Comparison of ENCODE assay signal across 9 mouse cellular contexts in the genomic region with DNA sequence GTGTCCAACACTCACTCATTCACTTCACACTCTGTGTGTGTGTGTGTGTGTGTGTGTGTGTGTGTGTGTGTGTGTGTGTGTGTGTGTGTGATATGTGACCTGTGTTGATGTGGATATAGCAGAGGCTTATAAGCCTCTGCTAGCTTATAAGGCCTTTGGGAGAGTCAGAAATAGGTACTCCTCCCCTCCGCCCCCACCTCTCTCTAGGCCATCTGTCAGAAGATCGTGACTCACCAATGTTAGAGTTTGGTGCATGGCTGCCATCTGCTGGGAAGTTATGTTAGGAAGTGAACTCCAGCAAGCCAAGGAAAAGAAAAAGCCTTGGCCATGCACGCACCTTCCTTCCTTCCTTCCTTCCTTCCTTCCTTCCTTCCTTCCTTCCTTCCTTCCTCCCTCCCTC. TPM values are rescaled to one million over a fixed set of nuclear protein-coding genes. Genes with fewer than 3 reads are reported as not detected.
DNase-seq lines count a peak whose midpoint lies in the region; ATAC-seq and TF ChIP-seq lines count a peak whose summit lies in the region.
"Had no signal": no experiment of that assay in that cellular context is flagged by ENCODE, and none has a peak within 500 bp of the region (broad histone marks: within the 10 kb centered on the region; RNA-seq: fewer than 3 reads in every experiment).

No protein-coding gene starts in this region.

- DNase-seq in heart, adult 8-10 months (ENCODE audit: low spot score) = peak; percentile 59
- DNase-seq in heart, adult 11 months = no peak
- peak; percentile 58 for DNase-seq in adrenal gland, adult 8-10 months
- peak; percentile 84 for DNase-seq in hindbrain, embryonic 14.5 days (ENCODE audit: low spot score)
- peak; percentile 86 to 90 for DNase-seq in left cerebral cortex, adult 18-20 months (ENCODE audit: low spot score in 2 of 2)

- no peaks in the 10 kb centered on the region for H3K9me3 ChIP-seq in hindbrain, embryonic 14.5 days (ENCODE audit: control insufficient read depth, low read length)
- no peaks in the 10 kb centered on the region for H3K9me3 ChIP-seq in midbrain, embryonic 16.5 days (replicated peaks; ENCODE audit: control insufficient read depth, low read length, poor library complexity, severe bottlenecking)
- no peaks in the 10 kb centered on the region for H3K9me3 ChIP-seq in stomach, embryonic 15.5 days
- H3K9me3 ChIP-seq: limb, embryonic 13.5 days had no signal

- no peak overlapping the region for H3K27ac ChIP-seq in embryonic fibroblast, embryonic 13.5 days (ENCODE audit: insufficient read depth, low read length)
- H3K27ac ChIP-seq in hindbrain, embryonic 14.5 days = no peak overlapping the region
- H3K27ac ChIP-seq in midbrain, embryonic 16.5 days (ENCODE audit: low read length) = no peak overlapping the region
- H3K27ac ChIP-seq in stomach, embryonic 15.5 days = no peak overlapping the region
- H3K27ac ChIP-seq: limb, embryonic 13.5 days had no signal

- no peak for TF ChIP-seq POLR2A in embryonic fibroblast, embryonic 13.5 days (IDR thresholded peaks at IDR 0.05; ENCODE audit: low read depth, low read length)

- no peaks in the 10 kb centered on the region for H3K27me3 ChIP-seq in hindbrain, embryonic 14.5 days (ENCODE audit: control insufficient read depth, insufficient read depth, low read length)
- H3K27me3 ChIP-seq in midbrain, embryonic 16.5 days (ENCODE audit: control insufficient read depth, insufficient read depth, low read depth, low read length) = no peaks in the 10 kb centered on the region
- H3K27me3 ChIP-seq in stomach, embryonic 15.5 days (replicated peaks) = peaks cover 3% of the 10 kb centered on the region; the same call in 1 of the 2 replicates

- H3K4me2 ChIP-seq in hindbrain, embryonic 14.5 days (replicated peaks) = no peak overlapping the region
- H3K4me2 ChIP-seq in midbrain, embryonic 16.5 days (ENCODE audit: low read length) = no peak overlapping the region
- no peak overlapping the region for H3K4me2 ChIP-seq in stomach, embryonic 15.5 days
- H3K4me2 ChIP-seq: limb, embryonic 13.5 days had no signal

- peak; percentile 54; the same call in 1 of the 2 replicates for ATAC-seq in hindbrain, embryonic 14.5 days (ENCODE audit: low FRiP score)
- peak; percentile 66 for ATAC-seq in midbrain, embryonic 16.5 days
- peak; percentile 53; the same call in 1 of the 2 replicates for ATAC-seq in stomach, embryonic 15.5 days (ENCODE audit: insufficient read depth, low FRiP score, low read depth)

- H3K4me1 ChIP-seq in embryonic fibroblast, embryonic 13.5 days (ENCODE audit: control insufficient read depth, insufficient read depth, low read length) = 0 out of 2 replicates have a peak, but pooled peaks cover 3% of the 10 kb centered on the region
- no peaks in the 10 kb centered on the region for H3K4me1 ChIP-seq in hindbrain, embryonic 14.5 days (replicated peaks; ENCODE audit: control insufficient read depth, insufficient read depth, low read length)
- H3K4me1 ChIP-seq in midbrain, embryonic 16.5 days (ENCODE audit: control insufficient read depth, insufficient read depth, low read length) = no peaks in the 10 kb centered on the region
- no peaks in the 10 kb centered on the region for H3K4me1 ChIP-seq in stomach, embryonic 15.5 days
- H3K4me1 ChIP-seq: limb, embryonic 13.5 days had no signal

- H3K4me3 ChIP-seq in embryonic fibroblast, embryonic 13.5 days (ENCODE audit: insufficient read depth, low read length) = no peak overlapping the region
- H3K4me3 ChIP-seq in hindbrain, embryonic 14.5 days (replicated peaks; ENCODE audit: low read length) = no peak overlapping the region
- no peak overlapping the region for H3K4me3 ChIP-seq in midbrain, embryonic 16.5 days (ENCODE audit: low read depth, low read length)
- H3K4me3 ChIP-seq in stomach, embryonic 15.5 days (replicated peaks) = no peak overlapping the region
- H3K4me3 ChIP-seq: limb, embryonic 13.5 days had no signal

- 14% methylated on average over 3 of the region's 3 CpGs for WGBS in hindbrain, embryonic 14.5 days
- WGBS in midbrain, embryonic 16.5 days = 7% methylated on average over 3 of the region's 3 CpGs
- 3% methylated on average over 3 of the region's 3 CpGs for WGBS in stomach, embryonic 15.5 days

- peaks cover 41% of the 10 kb centered on the region for H3K36me3 ChIP-seq in hindbrain, embryonic 14.5 days (replicated peaks; ENCODE audit: control insufficient read depth, insufficient read depth)
- peaks cover 17% of the 10 kb centered on the region for H3K36me3 ChIP-seq in midbrain, embryonic 16.5 days (ENCODE audit: control insufficient read depth, insufficient read depth, low read length)
- no peaks in the 10 kb centered on the region for H3K36me3 ChIP-seq in stomach, embryonic 15.5 days

- H3K9ac ChIP-seq in hindbrain, embryonic 14.5 days = no peak overlapping the region
- H3K9ac ChIP-seq in midbrain, embryonic 16.5 days (ENCODE audit: low read depth, low read length) = no peak overlapping the region
- H3K9ac ChIP-seq in stomach, embryonic 15.5 days = no peak overlapping the region
- H3K9ac ChIP-seq: limb, embryonic 13.5 days had no signal

- TF ChIP-seq CTCF in embryonic fibroblast, embryonic 13.5 days (IDR thresholded peaks at IDR 0.05; ENCODE audit: borderline replicate concordance, insufficient read depth, low read length) = peak; percentile 36; the same call in 1 of the 2 replicates

RNA-seq across cellular contexts. Expression of gene Nfkbid, which starts 10.3 kb away (rescaled TPM):
- under 1 TPM in 3 of 4 experiments, not detected in 1; 0.12 to 0.46 (median 0.28) TPM for total RNA-seq in heart, adult 8-10 months (2022)
- total RNA-seq in adrenal gland, adult 8-10 months (2022) = 1 to 10 TPM in 3 of 4 experiments, under 1 TPM in 1; 0.73 to 2.4 (median 1.7) TPM
- polyA plus RNA-seq in embryonic fibroblast, embryonic 13.5 days (2011; ENCODE audit: insufficient read length, low read depth, missing spikeins) = 0.42 and 1.1 TPM in 2 replicates
- polyA plus RNA-seq in hindbrain, embryonic 14.5 days (2014; fragmentation: Nextera tagmentation; extraction: Ambion mirVana) = 1.8 and 2.9 TPM in 2 replicates
- 1 to 10 TPM; 3.9 to 4.1 TPM for total RNA-seq in left cerebral cortex, adult 18-20 months (2021)
- 2.7 and 2.9 TPM in 2 replicates for polyA plus RNA-seq in midbrain, embryonic 16.5 days (2015; fragmentation: Nextera tagmentation; extraction: Ambion mirVana)
- polyA plus RNA-seq in stomach, embryonic 15.5 days (2015; fragmentation: Nextera tagmentation; extraction: Ambion mirVana) = 2.5 and 2.6 TPM in 2 replicates

RNA-seq across cellular contexts. Expression of gene Hcst, which starts 12.1 kb away (rescaled TPM):
- total RNA-seq in heart, adult 8-10 months (2022) = not detected
- total RNA-seq in adrenal gland, adult 8-10 months (2022) = 1 to 10 TPM in 3 of 4 experiments, under 1 TPM in 1; 0.98 to 2.3 (median 1.4) TPM
- polyA plus RNA-seq in embryonic fibroblast, embryonic 13.5 days (2011; ENCODE audit: insufficient read length, low read depth, missing spikeins) = not detected in 2 replicates
- 1.1 TPM in 1 of 2 replicates, not detected in the other for polyA plus RNA-seq in hindbrain, embryonic 14.5 days (2014; fragmentation: Nextera tagmentation; extraction: Ambion mirVana)
- 1 to 10 TPM in 1 of 2 experiments, not detected in 1; 1.8 TPM for total RNA-seq in left cerebral cortex, adult 18-20 months (2021)
- not detected in 2 replicates for polyA plus RNA-seq in midbrain, embryonic 16.5 days (2015; fragmentation: Nextera tagmentation; extraction: Ambion mirVana)
- 1.4 and 2.0 TPM in 2 replicates for polyA plus RNA-seq in stomach, embryonic 15.5 days (2015; fragmentation: Nextera tagmentation; extraction: Ambion mirVana)

RNA-seq across cellular contexts. Expression of gene Aplp1, which starts 13.5 kb away (rescaled TPM):
- 1 to 10 TPM; 3.2 to 4.2 (median 3.6) TPM for total RNA-seq in heart, adult 8-10 months (2022)
- 10 to 100 TPM; 45.2 to 59.3 (median 46.7) TPM for total RNA-seq in adrenal gland, adult 8-10 months (2022)
- 30.8 and 34.2 TPM in 2 replicates for polyA plus RNA-seq in embryonic fibroblast, embryonic 13.5 days (2011; ENCODE audit: insufficient read length, low read depth, missing spikeins)
- 690 and 752 TPM in 2 replicates for polyA plus RNA-seq in hindbrain, embryonic 14.5 days (2014; fragmentation: Nextera tagmentation; extraction: Ambion mirVana)
- total RNA-seq in left cerebral cortex, adult 18-20 months (2021) = 1,000 to 10,000 TPM; 1,233 to 1,333 TPM
- 761 and 788 TPM in 2 replicates for polyA plus RNA-seq in midbrain, embryonic 16.5 days (2015; fragmentation: Nextera tagmentation; extraction: Ambion mirVana)
- polyA plus RNA-seq in stomach, embryonic 15.5 days (2015; fragmentation: Nextera tagmentation; extraction: Ambion mirVana) = 38.6 and 46.5 TPM in 2 replicates

RNA-seq across cellular contexts. Expression of gene Tyrobp, which starts 18.2 kb away (rescaled TPM):
- total RNA-seq in heart, adult 8-10 months (2022) = 10 to 100 TPM; 13.5 to 26.2 (median 16.5) TPM
- total RNA-seq in adrenal gland, adult 8-10 months (2022) = 10 to 100 TPM; 31.8 to 65.8 (median 51.1) TPM
- 7.6 TPM in 1 of 2 replicates, not detected in the other for polyA plus RNA-seq in embryonic fibroblast, embryonic 13.5 days (2011; ENCODE audit: insufficient read length, low read depth, missing spikeins)
- 27.2 and 35.6 TPM in 2 replicates for polyA plus RNA-seq in hindbrain, embryonic 14.5 days (2014; fragmentation: Nextera tagmentation; extraction: Ambion mirVana)
- 10 to 100 TPM; 29.8 to 30.7 TPM for total RNA-seq in left cerebral cortex, adult 18-20 months (2021)
- 15.3 and 23.5 TPM in 2 replicates for polyA plus RNA-seq in midbrain, embryonic 16.5 days (2015; fragmentation: Nextera tagmentation; extraction: Ambion mirVana)
- 71.6 and 84.5 TPM in 2 replicates for polyA plus RNA-seq in stomach, embryonic 15.5 days (2015; fragmentation: Nextera tagmentation; extraction: Ambion mirVana)

RNA-seq across cellular contexts. Expression of gene Kirrel2, which starts 25.7 kb away (rescaled TPM):
- total RNA-seq in heart, adult 8-10 months (2022) = not detected
- not detected for total RNA-seq in adrenal gland, adult 8-10 months (2022)
- not detected in 2 replicates for polyA plus RNA-seq in embryonic fibroblast, embryonic 13.5 days (2011; ENCODE audit: insufficient read length, low read depth, missing spikeins)
- 1.8 and 2.4 TPM in 2 replicates for polyA plus RNA-seq in hindbrain, embryonic 14.5 days (2014; fragmentation: Nextera tagmentation; extraction: Ambion mirVana)
- 1 to 10 TPM; 8.2 to 8.3 TPM for total RNA-seq in left cerebral cortex, adult 18-20 months (2021)
- 0.67 and 0.73 TPM in 2 replicates for polyA plus RNA-seq in midbrain, embryonic 16.5 days (2015; fragmentation: Nextera tagmentation; extraction: Ambion mirVana)
- polyA plus RNA-seq in stomach, embryonic 15.5 days (2015; fragmentation: Nextera tagmentation; extraction: Ambion mirVana) = 4.7 and 6.0 TPM in 2 replicates

Comparison
In these comparisons a context has a peak if more than half of its experiments do, and no peak if none do; other contexts are left out.
1. RNA of gene Aplp1, which starts 13.5 kb away (polyA plus RNA-seq): 761 to 788 TPM in midbrain, embryonic 16.5 days and 690 to 752 TPM in hindbrain, embryonic 14.5 days; 38.6 to 46.5 TPM in stomach, embryonic 15.5 days and 30.8 to 34.2 TPM in embryonic fibroblast, embryonic 13.5 days; every median in the first group is over 10 times any median in the second.
2. Peak in every context shown above with its lines, with median percentiles within 50 percentile points of each other: ATAC-seq.